8 mouse cellular contexts compared by ENCODE assay signal in genomic region chr7:45121966-45122365, GRCm38 (mm10). TPM values are rescaled to one million over a fixed set of nuclear protein-coding genes. Genes with fewer than 3 reads are reported as not detected.
A peak's percentile ranks its signal among the peaks of the same experiment; 100 is the strongest.
DNase-seq lines count a peak whose midpoint lies in the region; ATAC-seq and TF ChIP-seq lines count a peak whose summit lies in the region.

No protein-coding gene starts in this region.

- H3K9me3 ChIP-seq in heart, embryonic 13.5 days: no peaks in the 10 kb centered on the region
- H3K9me3 ChIP-seq in heart, embryonic 10.5 days: no peaks in the 10 kb centered on the region
- H3K9me3 ChIP-seq in midbrain, embryonic 12.5 days: no peaks in the 10 kb centered on the region
- H3K9me3 ChIP-seq in midbrain, embryonic 16.5 days (replicated peaks; ENCODE audit: control insufficient read depth, low read length, poor library complexity, severe bottlenecking): no peaks in the 10 kb centered on the region
- H3K9me3 ChIP-seq in hindbrain, embryonic 13.5 days: no peaks in the 10 kb centered on the region

- H3K4me3 ChIP-seq in heart, embryonic 13.5 days: peak overlapping the region; percentile 5; the same call in 1 of the 2 replicates
- no peak overlapping the region; the same call in 1 of the 2 replicates for H3K4me3 ChIP-seq in heart, embryonic 10.5 days
- 0 out of 2 replicates have a peak overlapping the region, but pooled peaks have one; percentile 9 for H3K4me3 ChIP-seq in midbrain, embryonic 12.5 days
- H3K4me3 ChIP-seq in midbrain, embryonic 16.5 days (ENCODE audit: low read depth, low read length): no peak overlapping the region
- H3K4me3 ChIP-seq in hindbrain, embryonic 13.5 days: no peak overlapping the region
- peak overlapping the region; percentile 30 for H3K4me3 ChIP-seq in small intestine, adult 2 months (ENCODE audit: low read depth, low read length)

- 0 out of 2 replicates have a peak, but pooled peaks have one; percentile 25 for TF ChIP-seq POLR2A in small intestine, adult 2 months (IDR thresholded peaks at IDR 0.05; ENCODE audit: low read depth, low read length)

- no peak for TF ChIP-seq CTCF in small intestine, adult 2 months (IDR thresholded peaks at IDR 0.05; ENCODE audit: extremely low read depth, insufficient read length, insufficient replicate concordance, low read depth, low read length)

- H3K4me2 ChIP-seq in heart, embryonic 13.5 days: 0 out of 2 replicates have a peak overlapping the region, but pooled peaks have one; percentile 76
- no peak overlapping the region for H3K4me2 ChIP-seq in midbrain, embryonic 12.5 days (replicated peaks)
- no peak overlapping the region for H3K4me2 ChIP-seq in midbrain, embryonic 16.5 days (ENCODE audit: low read length)
- H3K4me2 ChIP-seq in hindbrain, embryonic 13.5 days: 0 out of 2 replicates have a peak overlapping the region, but pooled peaks have one; percentile 4

- peak overlapping the region; percentile 21 for H3K27ac ChIP-seq in heart, embryonic 13.5 days (replicated peaks)
- H3K27ac ChIP-seq in heart, embryonic 10.5 days: no peak overlapping the region
- no peak overlapping the region for H3K27ac ChIP-seq in midbrain, embryonic 12.5 days (replicated peaks)
- no peak overlapping the region for H3K27ac ChIP-seq in midbrain, embryonic 16.5 days (ENCODE audit: low read length)
- H3K27ac ChIP-seq in hindbrain, embryonic 13.5 days: peak overlapping the region; percentile 30; the same call in 1 of the 2 replicates
- peak overlapping the region; percentile 17 for H3K27ac ChIP-seq in small intestine, adult 2 months (ENCODE audit: insufficient read depth, low read depth, low read length)

- H3K27me3 ChIP-seq in heart, embryonic 13.5 days (replicated peaks): no peaks in the 10 kb centered on the region
- no peaks in the 10 kb centered on the region for H3K27me3 ChIP-seq in heart, embryonic 10.5 days (ENCODE audit: insufficient read depth, poor library complexity, severe bottlenecking)
- H3K27me3 ChIP-seq in midbrain, embryonic 12.5 days: no peaks in the 10 kb centered on the region
- H3K27me3 ChIP-seq in midbrain, embryonic 16.5 days (ENCODE audit: control insufficient read depth, insufficient read depth, low read depth, low read length): no peaks in the 10 kb centered on the region
- H3K27me3 ChIP-seq in hindbrain, embryonic 13.5 days: no peaks in the 10 kb centered on the region
- no peaks in the 10 kb centered on the region for H3K27me3 ChIP-seq in small intestine, adult 2 months (ENCODE audit: control insufficient read depth, insufficient read depth, low read length)

- peaks cover 80% of the 10 kb centered on the region for H3K36me3 ChIP-seq in heart, embryonic 13.5 days
- peaks cover 79% of the 10 kb centered on the region for H3K36me3 ChIP-seq in heart, embryonic 10.5 days
- peaks cover 76% of the 10 kb centered on the region for H3K36me3 ChIP-seq in midbrain, embryonic 12.5 days
- H3K36me3 ChIP-seq in midbrain, embryonic 16.5 days (ENCODE audit: control insufficient read depth, insufficient read depth, low read length): peaks cover 50% of the 10 kb centered on the region
- H3K36me3 ChIP-seq in hindbrain, embryonic 13.5 days: peaks cover 73% of the 10 kb centered on the region
- peaks cover 46% of the 10 kb centered on the region for H3K36me3 ChIP-seq in small intestine, adult 2 months (ENCODE audit: control insufficient read depth, insufficient read depth, low read length)

- DNase-seq in heart, embryonic 10.5 days (ENCODE audit: low spot score): no peak
- no peak for DNase-seq in layer of hippocampus, adult 9-10 months (ENCODE audit: low spot score)
- no peak for DNase-seq in frontal cortex, postnatal 36 days (ENCODE audit: low spot score in 2 of 2)

- peaks cover 58% of the 10 kb centered on the region for H3K4me1 ChIP-seq in heart, embryonic 13.5 days
- H3K4me1 ChIP-seq in heart, embryonic 10.5 days: peaks cover 47% of the 10 kb centered on the region
- peaks cover 43% of the 10 kb centered on the region for H3K4me1 ChIP-seq in midbrain, embryonic 12.5 days
- peaks cover 31% of the 10 kb centered on the region for H3K4me1 ChIP-seq in midbrain, embryonic 16.5 days (ENCODE audit: control insufficient read depth, insufficient read depth, low read length)
- H3K4me1 ChIP-seq in hindbrain, embryonic 13.5 days (replicated peaks): peaks cover 47% of the 10 kb centered on the region
- peaks cover 22% of the 10 kb centered on the region; the same call in 1 of the 2 replicates for H3K4me1 ChIP-seq in small intestine, adult 2 months (ENCODE audit: control insufficient read depth, insufficient read depth, insufficient read length, low read length)

- H3K9ac ChIP-seq in heart, embryonic 13.5 days: peak overlapping the region; percentile 53
- H3K9ac ChIP-seq in midbrain, embryonic 12.5 days (replicated peaks): no peak overlapping the region
- H3K9ac ChIP-seq in midbrain, embryonic 16.5 days (ENCODE audit: low read depth, low read length): no peak overlapping the region
- peak overlapping the region; percentile 43; the same call in 1 of the 2 replicates for H3K9ac ChIP-seq in hindbrain, embryonic 13.5 days

- ATAC-seq in heart, embryonic 13.5 days (ENCODE audit: extremely low read depth, insufficient number of reproducible peaks, low FRiP score, low TSS enrichment): no peak
- no peak for ATAC-seq in midbrain, embryonic 12.5 days (ENCODE audit: low FRiP score, low read depth)
- no peak for ATAC-seq in midbrain, embryonic 16.5 days
- ATAC-seq in hindbrain, embryonic 13.5 days (ENCODE audit: low FRiP score): no peak

RNA-seq across cellular contexts. Expression of gene Rps11, which starts 2.3 kb away (rescaled TPM):
- 982 and 1,095 TPM in 2 replicates for polyA plus RNA-seq in heart, embryonic 13.5 days (2015; fragmentation: Nextera tagmentation; extraction: Ambion mirVana)
- polyA plus RNA-seq in heart, embryonic 10.5 days (2016; fragmentation: Nextera tagmentation; extraction: Ambion mirVana): 1,266 and 1,534 TPM in 2 replicates
- polyA plus RNA-seq in midbrain, embryonic 12.5 days (2016; fragmentation: Nextera tagmentation; extraction: Ambion mirVana): 1,160 and 1,195 TPM in 2 replicates
- 657 and 700 TPM in 2 replicates for polyA plus RNA-seq in midbrain, embryonic 16.5 days (2015; fragmentation: Nextera tagmentation; extraction: Ambion mirVana)
- 994 and 999 TPM in 2 replicates for polyA plus RNA-seq in hindbrain, embryonic 13.5 days (2015; fragmentation: Nextera tagmentation; extraction: Ambion mirVana)
- 159 and 207 TPM in 2 replicates for polyA plus RNA-seq in small intestine, adult 2 months (2012; rRNA removed)

RNA-seq across cellular contexts. Expression of gene Rpl13a, which starts 6.6 kb away (rescaled TPM):
- polyA plus RNA-seq in heart, embryonic 13.5 days (2015; fragmentation: Nextera tagmentation; extraction: Ambion mirVana): 688 and 785 TPM in 2 replicates
- polyA plus RNA-seq in heart, embryonic 10.5 days (2016; fragmentation: Nextera tagmentation; extraction: Ambion mirVana): 873 and 1,060 TPM in 2 replicates
- polyA plus RNA-seq in midbrain, embryonic 12.5 days (2016; fragmentation: Nextera tagmentation; extraction: Ambion mirVana): 1,022 and 1,026 TPM in 2 replicates
- 602 and 620 TPM in 2 replicates for polyA plus RNA-seq in midbrain, embryonic 16.5 days (2015; fragmentation: Nextera tagmentation; extraction: Ambion mirVana)
- polyA plus RNA-seq in hindbrain, embryonic 13.5 days (2015; fragmentation: Nextera tagmentation; extraction: Ambion mirVana): 770 and 846 TPM in 2 replicates
- polyA plus RNA-seq in small intestine, adult 2 months (2012; rRNA removed): 1,193 and 1,266 TPM in 2 replicates

RNA-seq across cellular contexts. Expression of gene Gm45713, which starts 14.1 kb away (rescaled TPM):
- polyA plus RNA-seq in heart, embryonic 13.5 days (2015; fragmentation: Nextera tagmentation; extraction: Ambion mirVana): 0.17 TPM in 1 of 2 replicates, not detected in the other
- polyA plus RNA-seq in heart, embryonic 10.5 days (2016; fragmentation: Nextera tagmentation; extraction: Ambion mirVana): 0.36 and 0.58 TPM in 2 replicates
- 0.25 and 0.45 TPM in 2 replicates for polyA plus RNA-seq in midbrain, embryonic 12.5 days (2016; fragmentation: Nextera tagmentation; extraction: Ambion mirVana)
- polyA plus RNA-seq in midbrain, embryonic 16.5 days (2015; fragmentation: Nextera tagmentation; extraction: Ambion mirVana): 0.41 TPM in 1 of 2 replicates, not detected in the other
- 0.14 TPM in 1 of 2 replicates, not detected in the other for polyA plus RNA-seq in hindbrain, embryonic 13.5 days (2015; fragmentation: Nextera tagmentation; extraction: Ambion mirVana)
- 1.5 TPM in 1 of 2 replicates, not detected in the other for polyA plus RNA-seq in small intestine, adult 2 months (2012; rRNA removed)

RNA-seq across cellular contexts. Expression of gene Flt3l, which starts 14.3 kb away (rescaled TPM):
- 0.88 and 1.0 TPM in 2 replicates for polyA plus RNA-seq in heart, embryonic 13.5 days (2015; fragmentation: Nextera tagmentation; extraction: Ambion mirVana)
- 2.5 and 3.1 TPM in 2 replicates for polyA plus RNA-seq in heart, embryonic 10.5 days (2016; fragmentation: Nextera tagmentation; extraction: Ambion mirVana)
- polyA plus RNA-seq in midbrain, embryonic 12.5 days (2016; fragmentation: Nextera tagmentation; extraction: Ambion mirVana): 0.64 and 1.2 TPM in 2 replicates
- polyA plus RNA-seq in midbrain, embryonic 16.5 days (2015; fragmentation: Nextera tagmentation; extraction: Ambion mirVana): 1.5 and 2.2 TPM in 2 replicates
- polyA plus RNA-seq in hindbrain, embryonic 13.5 days (2015; fragmentation: Nextera tagmentation; extraction: Ambion mirVana): 1.4 and 1.6 TPM in 2 replicates
- 22.1 and 45.8 TPM in 2 replicates for polyA plus RNA-seq in small intestine, adult 2 months (2012; rRNA removed)

RNA-seq across cellular contexts. Expression of gene Fcgrt, which starts 18.3 kb away (rescaled TPM):
- polyA plus RNA-seq in heart, embryonic 13.5 days (2015; fragmentation: Nextera tagmentation; extraction: Ambion mirVana): 38.0 and 38.1 TPM in 2 replicates
- 7.8 and 10.2 TPM in 2 replicates for polyA plus RNA-seq in heart, embryonic 10.5 days (2016; fragmentation: Nextera tagmentation; extraction: Ambion mirVana)
- 17.3 and 25.9 TPM in 2 replicates for polyA plus RNA-seq in midbrain, embryonic 12.5 days (2016; fragmentation: Nextera tagmentation; extraction: Ambion mirVana)
- 22.7 and 27.9 TPM in 2 replicates for polyA plus RNA-seq in midbrain, embryonic 16.5 days (2015; fragmentation: Nextera tagmentation; extraction: Ambion mirVana)
- polyA plus RNA-seq in hindbrain, embryonic 13.5 days (2015; fragmentation: Nextera tagmentation; extraction: Ambion mirVana): 26.9 and 28.3 TPM in 2 replicates
- polyA plus RNA-seq in small intestine, adult 2 months (2012; rRNA removed): 47.9 and 78.3 TPM in 2 replicates

Comparison
In these comparisons a context has a peak if more than half of its experiments do, and no peak if none do; other contexts are left out.
1. H3K27ac ChIP-seq: peak in heart, embryonic 13.5 days (single experiment), hindbrain, embryonic 13.5 days (single experiment) and small intestine, adult 2 months (single experiment); none in heart, embryonic 10.5 days (single experiment), midbrain, embryonic 12.5 days (single experiment) and midbrain, embryonic 16.5 days (single experiment).
2. H3K4me3 ChIP-seq: peak in heart, embryonic 13.5 days (single experiment), midbrain, embryonic 12.5 days (single experiment) and small intestine, adult 2 months (single experiment); none in heart, embryonic 10.5 days (single experiment), midbrain, embryonic 16.5 days (single experiment) and hindbrain, embryonic 13.5 days (single experiment).
3. H3K4me2 ChIP-seq: peak in heart, embryonic 13.5 days (single experiment) and hindbrain, embryonic 13.5 days (single experiment); none in midbrain, embryonic 12.5 days (single experiment) and midbrain, embryonic 16.5 days (single experiment).
4. H3K9ac ChIP-seq: peak in heart, embryonic 13.5 days (single experiment) and hindbrain, embryonic 13.5 days (single experiment); none in midbrain, embryonic 12.5 days (single experiment) and midbrain, embryonic 16.5 days (single experiment).